Mouse (Mus musculus) heart, postnatal 0 days (tissue): ENCODE measurements around the gene Ttll13. TPM values are rescaled to one million over a fixed set of nuclear protein-coding genes. Genes with fewer than 3 reads are reported as not detected.

Experiments
- ATAC-seq: fragments of 200-750 bp; cut with Nextera tagmentation; 2 replicates; pipeline ENCODE4 v1.8.0; 2017; ENCODE audit warnings: low read depth, moderate number of reproducible peaks, moderate library complexity; ENCODE audit not compliant: insufficient read depth
- DNase-seq: peaks from one replicate; pipeline ENCODE4 v3.0.0-alpha.2; 2016; ENCODE audit warnings: low spot score
- H3K27ac ChIP-seq: fragments of 300-500 bp; sonication (generic); 2 replicates; pipeline ENCODE4 v1.5.1; 2014; ENCODE audit warnings: low read depth, mild to moderate bottlenecking
- H3K27me3 ChIP-seq: fragments of 300-500 bp; sonication (generic); 2 replicates; pipeline ENCODE4 v1.6.1; 2014; ENCODE audit warnings: low read length, mixed read lengths; ENCODE audit not compliant: control insufficient read depth, insufficient read depth
- H3K36me3 ChIP-seq: fragments of 300-500 bp; sonication (generic); replicated peaks from 2 replicates; pipeline ENCODE4 v1.6.1; 2014; ENCODE audit warnings: low read length, mixed read lengths; ENCODE audit not compliant: control insufficient read depth, insufficient read depth
- H3K4me1 ChIP-seq: fragments of 300-500 bp; sonication (generic); 2 replicates; pipeline ENCODE4 v1.6.1; 2014; ENCODE audit warnings: antibody characterized with exemption; ENCODE audit not compliant: control insufficient read depth, insufficient read depth
- H3K4me2 ChIP-seq: fragments of 300-500 bp; sonication (generic); 2 replicates; pipeline ENCODE4 v1.6.1; 2014; ENCODE audit warnings: low read depth, mild to moderate bottlenecking, low read length, moderate library complexity
- H3K4me3 ChIP-seq: fragments of 300-500 bp; sonication (generic); 2 replicates; pipeline ENCODE4 v1.5.1; 2014; ENCODE audit warnings: low read depth, low read length
- H3K9ac ChIP-seq: fragments of 300-500 bp; sonication (generic); replicated peaks from 2 replicates; pipeline ENCODE4 v1.6.1; 2014; ENCODE audit warnings: low read depth, low read length, mixed read lengths
- H3K9me3 ChIP-seq: fragments of 300-500 bp; sonication (generic); replicated peaks from 2 replicates; pipeline ENCODE4 v1.6.1; 2016; ENCODE audit warnings: low read length; ENCODE audit not compliant: control insufficient read depth
- CTCF ChIP-seq: IDR thresholded peaks from 2 replicates; pipeline ENCODE4 v1.5.1; 2016; ENCODE audit warnings: antibody characterized with exemption, control low read depth, low read depth
- EP300 ChIP-seq: IDR thresholded peaks from 2 replicates; pipeline ENCODE4 v1.6.1; 2016; ENCODE audit warnings: antibody characterized with exemption, low read depth
- WGBS: fragments of 180-500 bp; shearing (Covaris S2); extraction: QIAGEN DNeasy Blood & Tissue Kit; methylation state at CpG from one replicate; pipeline ENCODE4 v1.1.7; 2014; 5-methylcytosine and 5-hydroxymethylcytosine counted together
- polyA plus RNA-seq: library from polyadenylated mRNA; unstranded; fragments of >200 nt; fragmentation: Nextera tagmentation; extraction: Ambion mirVana; gene quantifications from 2 replicates; pipeline ENCODE4 v1.2.1, GENCODE M21; 2015
- total RNA-seq: library from RNA; depleted of rRNA; stranded (reverse); fragments of >200 nt; gene quantifications from 2 replicates; pipeline ENCODE4 v1.2.3, GENCODE M21; 2014; ENCODE audit warnings: low replicate concordance

The Ttll13 gene
- total and polyA plus RNA-seq, 2 experiments from 2014 or later, result 0.98 TPM; not detected in 1

GRCm38 (mm10) chr7:80221179-80221750 lies 24.9 kb upstream of the Ttll13 start:
- DNase-seq (no peak), ATAC-seq (no peak)
- Histone ChIP-seq H3K36me3 (peaks cover 86% of the 10 kb centered on the region), H3K9me3 (no peaks in the 10 kb centered on the region), H3K4me1 (no peaks in the 10 kb centered on the region), H3K27me3 (no peaks in the 10 kb centered on the region), H3K9ac (no peak overlapping the region), H3K27ac (no peak overlapping the region), H3K4me2 (no peak overlapping the region), H3K4me3 (no peak overlapping the region)
- WGBS, result 77% methylated on average over 4 of the region's 4 CpGs
- TF ChIP-seq CTCF (no peak), EP300 (no peak)

- Histone ChIP-seq H3K9me3 (no peaks in the 10 kb centered on the region), H3K9ac (no peak overlapping the region), H3K27me3 (no peaks in the 10 kb centered on the region), H3K4me3 (no peak overlapping the region), H3K4me1 (0 out of 2 replicates have a peak, but pooled peaks cover 8% of the 10 kb centered on the region), H3K27ac (no peak overlapping the region), H3K36me3 (peaks cover 52% of the 10 kb centered on the region), H3K4me2 (no peak overlapping the region)
- 95% methylated on average over 4 of the region's 4 CpGs for WGBS
- ATAC-seq (no peak), DNase-seq (no peak)
- no peak for TF ChIP-seq CTCF
- no peak for TF ChIP-seq EP300
These were observed 19.1 kb upstream of the Ttll13 start for GRCm38 (mm10) chr7:80227065-80227464.

- Histone ChIP-seq H3K4me2 (no peak overlapping the region), H3K9me3 (no peaks in the 10 kb centered on the region), H3K9ac (no peak overlapping the region), H3K27me3 (no peaks in the 10 kb centered on the region), H3K4me1 (peaks cover 13% of the 10 kb centered on the region; the same call in 1 of the 2 replicates), H3K4me3 (no peak overlapping the region), H3K27ac (no peak overlapping the region), H3K36me3 (peaks cover 26% of the 10 kb centered on the region)
- TF ChIP-seq EP300 (no peak), CTCF (no peak)
- DNase-seq, result no peak
- WGBS, result 81% methylated on average over 6 of the region's 6 CpGs
- no peak for ATAC-seq
These were observed 16.0 kb upstream of the Ttll13 start for GRCm38 (mm10) chr7:80230196-80230595.

- H3K4me3 ChIP-seq, result peak overlapping the region; percentile 69
- TF ChIP-seq EP300, result no peak
- no peak for TF ChIP-seq CTCF
- H3K4me2 ChIP-seq, result peak overlapping the region; percentile 85
- H3K27me3 ChIP-seq, result no peaks in the 10 kb centered on the region
- ATAC-seq, result peak; percentile 37
- H3K9me3 ChIP-seq, result no peaks in the 10 kb centered on the region
- under 1% methylated on average over 29 of the region's 29 CpGs for WGBS
- peak; percentile 30 for DNase-seq
- peaks cover 13% of the 10 kb centered on the region; the same call in 1 of the 2 replicates for H3K4me1 ChIP-seq
- peak overlapping the region; percentile 49 for H3K27ac ChIP-seq
- H3K36me3 ChIP-seq, result peaks cover 15% of the 10 kb centered on the region
- H3K9ac ChIP-seq, result peak overlapping the region; percentile 47
These were observed 14.1 kb upstream of the Ttll13 start for GRCm38 (mm10) chr7:80231971-80232488.

GRCm38 (mm10) chr7:80232489-80233029 lies 13.6 kb upstream of the Ttll13 start, which contains the start of the genes Cib1 and Gdpgp1:
Gene Cib1 (minus strand): TSS chr7:80232813.
Gene Gdpgp1 (plus strand): TSS chr7:80232865.
- ATAC-seq (peak; percentile 100), DNase-seq (peak; percentile 95)
- no peaks in the 10 kb centered on the region for H3K27me3 ChIP-seq
- H3K4me1 ChIP-seq, result peaks cover 13% of the 10 kb centered on the region; the same call in 1 of the 2 replicates
- 0% methylated on average over 56 of the region's 56 CpGs for WGBS
- peak within 1 kb of the TSS; percentile 64 for H3K27ac ChIP-seq
- H3K4me2 ChIP-seq, result peak within 1 kb of the TSS; percentile 85
- TF ChIP-seq CTCF, result no peak
- TF ChIP-seq EP300, result no peak
- peak within 1 kb of the TSS; percentile 75 for H3K9ac ChIP-seq
- H3K4me3 ChIP-seq, result peak within 1 kb of the TSS; percentile 69
- no peaks in the 10 kb centered on the region for H3K9me3 ChIP-seq
- H3K36me3 ChIP-seq, result peaks cover 10% of the 10 kb centered on the region; the same call in 1 of the 2 replicates
